Mouse (Mus musculus): ENCODE results near the gene Foxn4. TPM values are rescaled to one million over a fixed set of nuclear protein-coding genes. Genes with fewer than 3 reads are reported as not detected.

Foxn4 gene
- total RNA-seq (2023): not detected

DNA sequence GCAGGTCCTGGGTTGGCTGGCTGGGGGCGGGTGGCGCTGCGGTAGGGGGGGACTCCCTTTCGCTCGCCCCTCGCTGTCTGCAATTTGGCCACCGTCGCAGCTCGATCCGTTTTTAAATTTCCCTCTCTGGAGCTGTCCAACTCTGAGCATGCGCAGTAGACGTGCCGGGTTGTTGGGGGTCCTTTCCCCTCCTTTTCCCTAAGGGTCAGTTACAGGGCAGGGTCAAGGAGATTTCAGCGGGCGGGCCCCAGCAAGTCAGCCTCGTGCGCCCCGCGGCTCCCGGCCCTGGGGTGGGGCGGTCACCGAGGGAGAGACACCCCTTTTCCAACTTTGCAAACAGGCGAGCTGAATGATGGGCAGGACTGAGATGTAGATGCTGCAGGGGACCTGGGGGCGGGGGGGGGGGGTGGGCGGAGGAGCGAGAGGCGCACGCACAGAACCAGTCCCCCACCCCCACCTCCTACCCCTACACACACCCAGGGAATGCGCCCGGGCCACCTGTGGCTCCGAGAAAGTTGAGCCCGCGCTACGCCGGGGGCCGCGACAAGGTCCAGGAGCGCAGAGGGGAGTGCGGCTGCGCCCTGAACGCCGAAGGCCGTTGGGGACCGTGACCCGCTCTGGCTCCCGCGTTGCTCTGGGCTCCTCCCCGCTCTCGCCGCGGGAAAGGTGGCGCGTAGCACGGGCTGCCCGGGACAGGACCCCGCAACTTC, at the start of gene Foxn4:
TSS of gene Foxn4 (minus strand) at position 115 of the 710 bp plus-strand sequence.

GRCm38 (mm10) chr5:114288874-114289273, 15.3 kb upstream of the Foxn4 start, which contains the start of gene Myo1h:
Gene Myo1h, plus strand, starts transcription at chr5:114289166.

Other genes starting within 250 kb of the Foxn4 start
- 1 to 10 TPM; 8.3 TPM for gene Usp30, start 208.3 kb downstream of the Foxn4 start, total RNA-seq (2023)
- gene Svop, start 182.2 kb downstream of the Foxn4 start, total RNA-seq (2023): not detected
- 1 to 10 TPM in 1 of 2 experiments, under 1 TPM in 1; 0.95 to 1.3 TPM for gene Alkbh2, start 145.6 kb downstream of the Foxn4 start, total RNA-seq (2023)
- 1 to 10 TPM; 6.2 to 8.6 TPM for gene Ung, start 143.4 kb downstream of the Foxn4 start, total RNA-seq (2023)
- 1 to 10 TPM; 2.8 to 3.6 TPM for gene Acacb, start 127.3 kb downstream of the Foxn4 start, total RNA-seq (2023)
- 1 to 10 TPM; 2.6 to 4.7 TPM for gene Myo1h, start 15.4 kb upstream of the Foxn4 start, total RNA-seq (2023)
- gene Kctd10, start 106.7 kb upstream of the Foxn4 start, total RNA-seq (2023): 100 to 1,000 TPM; 101 to 103 TPM
- gene Ube3b, start 106.8 kb upstream of the Foxn4 start, total RNA-seq (2023): 10 to 100 TPM; 42.4 to 54.2 TPM
- 1 to 10 TPM; 2.3 to 4.4 TPM for gene Mmab, start 170.3 kb upstream of the Foxn4 start, total RNA-seq (2023)
- 1 to 10 TPM; 6.2 to 8.6 TPM for gene Mvk, start 170.5 kb upstream of the Foxn4 start, total RNA-seq (2023)

Measured in neutrophil, adult 59 days (primary cell).